9 mouse cellular contexts compared by ENCODE assay signal in the genomic region with DNA sequence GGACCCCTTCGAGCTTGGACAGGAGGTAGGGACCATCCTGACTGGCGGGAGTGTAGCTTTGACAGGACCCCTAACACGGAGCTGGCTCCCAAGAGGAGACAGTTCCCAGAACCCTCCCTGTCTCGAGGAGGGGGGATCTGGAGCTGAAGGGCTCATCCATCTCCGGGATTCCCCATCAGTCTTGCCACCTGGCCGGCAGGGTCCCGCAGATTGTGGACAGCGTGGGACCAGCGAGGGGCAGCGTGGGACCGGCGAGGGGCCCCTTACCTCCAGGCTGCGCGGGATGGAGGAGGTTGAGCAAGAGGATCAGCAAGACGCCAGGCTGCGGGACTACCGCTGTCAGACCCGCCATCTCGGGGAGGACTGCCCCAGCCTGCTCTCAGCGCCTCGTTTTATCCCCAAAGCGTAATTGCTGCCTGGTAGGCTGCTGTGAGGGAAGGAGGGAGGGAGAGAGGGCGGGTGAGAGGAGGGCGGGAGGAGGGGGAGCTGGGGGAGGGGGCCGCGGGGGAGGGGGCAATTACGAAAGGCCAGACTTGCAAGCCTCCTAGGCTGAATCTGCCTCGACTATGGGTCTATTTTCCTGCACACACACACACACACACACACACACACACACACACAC. TPM values are rescaled to one million over a fixed set of nuclear protein-coding genes. Genes with fewer than 3 reads are reported as not detected.
DNase-seq lines count a peak whose midpoint lies in the region; ATAC-seq and TF ChIP-seq lines count a peak whose summit lies in the region.
"Had no signal": no experiment of that assay in that cellular context is flagged by ENCODE, and none has a peak within 500 bp of the region (broad histone marks: within the 10 kb centered on the region; RNA-seq: fewer than 3 reads in every experiment).

A gene (minus strand): TSS at position 434 of the 622 bp plus-strand sequence.

- no peaks in the 10 kb centered on the region for H3K36me3 ChIP-seq in intestine, embryonic 14.5 days (ENCODE audit: control insufficient read depth, insufficient read depth, low read length)
- no peaks in the 10 kb centered on the region for H3K36me3 ChIP-seq in liver, postnatal 0 days (replicated peaks; ENCODE audit: insufficient read depth, low read length)

- under 1% methylated on average over 22 of the region's 28 CpGs for WGBS in intestine, embryonic 14.5 days
- WGBS in liver, postnatal 0 days (ENCODE audit: insufficient replicate concordance), result 7% methylated on average over 19 of the region's 28 CpGs

- H3K4me3 ChIP-seq in left cerebral cortex, adult 2 months, result peak within 1 kb of the TSS; percentile 51
- H3K4me3 ChIP-seq in intestine, embryonic 14.5 days (ENCODE audit: low read depth, low read length), result peak within 1 kb of the TSS; percentile 47
- no peak within 1 kb of the TSS for H3K4me3 ChIP-seq in liver, postnatal 0 days (ENCODE audit: low read depth, low read length)
- H3K4me3 ChIP-seq: megakaryocyte, embryonic 14.5 days had no signal

- TF ChIP-seq CTCF in left cerebral cortex, adult 2 months (IDR thresholded peaks at IDR 0.05), result no peak
- no peak for TF ChIP-seq CTCF in liver, postnatal 0 days (IDR thresholded peaks at IDR 0.05; ENCODE audit: low read depth)

- intact Hi-C loops in left cerebral cortex, adult 2 months (cut with DNase I), result no loop called here

- peak; percentile 16 to 31 for DNase-seq in left cerebral cortex, adult 2 months (ENCODE audit: extremely low spot score in 1 of 2, low spot score in 2 of 2)
- DNase-seq in left cerebral cortex, adult 9 months (ENCODE audit: low spot score in 2 of 2), result no peak
- DNase-seq in embryo, embryonic 10.5 days (ENCODE audit: low spot score), result peak; percentile 54
- DNase-seq in gastrocnemius, postnatal 4 days (ENCODE audit: low spot score in 2 of 2), result peak in 1 of 2 experiments; percentile 64
- DNase-seq in intestine, embryonic 14.5 days (ENCODE audit: low spot score), result peak; percentile 78
- no peak for DNase-seq in liver, postnatal 0 days
- DNase-seq in right cerebral cortex, postnatal 10 days (ENCODE audit: low spot score in 2 of 2), result peak; percentile 61 to 70

- ATAC-seq in intestine, embryonic 14.5 days (replicated peaks; ENCODE audit: low FRiP score, low TSS enrichment, low read depth), result peak; percentile 57
- ATAC-seq in liver, postnatal 0 days, result no peak
- ATAC-seq in inflammation-experienced regulatory T-cells, adult 6 months, result no peak

- no peaks in the 10 kb centered on the region for H3K9me3 ChIP-seq in intestine, embryonic 14.5 days (ENCODE audit: control insufficient read depth, low read length)
- H3K9me3 ChIP-seq in liver, postnatal 0 days (ENCODE audit: low read length), result no peaks in the 10 kb centered on the region
- H3K9me3 ChIP-seq: megakaryocyte, embryonic 14.5 days had no signal

- H3K27ac ChIP-seq in left cerebral cortex, adult 2 months, result peak within 1 kb of the TSS; percentile 72
- H3K27ac ChIP-seq in intestine, embryonic 14.5 days (ENCODE audit: low read depth), result peak within 1 kb of the TSS; percentile 77
- no peak within 1 kb of the TSS for H3K27ac ChIP-seq in liver, postnatal 0 days (ENCODE audit: low read depth)

- H3K27me3 ChIP-seq in intestine, embryonic 14.5 days (replicated peaks; ENCODE audit: control insufficient read depth, insufficient read depth, low read length), result no peaks in the 10 kb centered on the region
- H3K27me3 ChIP-seq in liver, postnatal 0 days (ENCODE audit: insufficient read depth, low read length), result peaks cover 12% of the 10 kb centered on the region; the same call in 1 of the 2 replicates

- peak within 1 kb of the TSS; percentile 77 for H3K4me2 ChIP-seq in intestine, embryonic 14.5 days (ENCODE audit: low read length)
- peak within 1 kb of the TSS; percentile 55 for H3K4me2 ChIP-seq in liver, postnatal 0 days (ENCODE audit: low read depth, low read length)

- H3K4me1 ChIP-seq in intestine, embryonic 14.5 days (replicated peaks; ENCODE audit: control insufficient read depth, insufficient read depth, low read length), result peaks cover 17% of the 10 kb centered on the region
- H3K4me1 ChIP-seq in liver, postnatal 0 days (ENCODE audit: insufficient read depth), result peaks cover 2% of the 10 kb centered on the region; the same call in 1 of the 2 replicates

- TF ChIP-seq EP300 in liver, postnatal 0 days (IDR thresholded peaks at IDR 0.05; ENCODE audit: low read depth), result no peak

- peak within 1 kb of the TSS; percentile 54 for H3K9ac ChIP-seq in intestine, embryonic 14.5 days (ENCODE audit: low read length)
- H3K9ac ChIP-seq in liver, postnatal 0 days (replicated peaks), result no peak within 1 kb of the TSS

RNA-seq across cellular contexts. Expression of the gene that starts here (rescaled TPM):
- total RNA-seq in left cerebral cortex, adult 2 months (2021), result 10 to 100 TPM; 11.3 to 11.7 TPM
- total RNA-seq in gastrocnemius, postnatal 4 days (2021), result 100 to 1,000 TPM; 334 to 400 TPM
- polyA plus RNA-seq in intestine, embryonic 14.5 days (2014; fragmentation: Nextera tagmentation; extraction: Ambion mirVana), result 24.2 and 31.4 TPM in 2 replicates
- 14.8 TPM in 2 replicates for polyA plus RNA-seq in liver, postnatal 0 days (2015; fragmentation: Nextera tagmentation; extraction: Ambion mirVana)
- under 1 TPM in 1 of 3 experiments, not detected in 2; 0.19 TPM for polyA plus RNA-seq in inflammation-experienced regulatory T-cells, adult 6 months (2017; shearing (Covaris generic))

Comparison
In these comparisons a context has a peak if more than half of its experiments do, and no peak if none do; other contexts are left out.
1. RNA of the gene that starts here (total RNA-seq): 334 to 400 TPM in gastrocnemius, postnatal 4 days; 11.3 to 11.7 TPM in left cerebral cortex, adult 2 months; every median in the first group is over 10 times any median in the second.
2. RNA of the gene that starts here (polyA plus RNA-seq): 24.2 to 31.4 TPM in intestine, embryonic 14.5 days and 14.8 TPM in liver, postnatal 0 days; 0.19 TPM in inflammation-experienced regulatory T-cells, adult 6 months; every median in the first group is over 10 times any median in the second.
3. DNase-seq: peak in left cerebral cortex, adult 2 months (2 of 2), embryo, embryonic 10.5 days (single experiment), intestine, embryonic 14.5 days (single experiment) and right cerebral cortex, postnatal 10 days (2 of 2); none in left cerebral cortex, adult 9 months (0 of 2) and liver, postnatal 0 days (single experiment).